Mouse (Mus musculus) ES-E14 (cell line): ENCODE measurements at regions not wholly inside any gene's neighbourhood (a gene's known extent, or its start where the extent isn't known, plus 50 kb on each side); places are given as distances from the start of the nearest gene placed in this dataset.

Source experiments
- DNase-seq: peaks from one replicate; pipeline ENCODE4 v3.0.0-alpha.2; 2013; ENCODE audit warnings: low read depth, low spot score
- H3K27ac ChIP-seq: 2 replicates; pipeline ENCODE4 v1.5.1; 2012; ENCODE audit warnings: low read depth, mild to moderate bottlenecking, low read length, moderate library complexity, mixed read lengths; ENCODE audit not compliant: poor library complexity, insufficient read depth, severe bottlenecking
- H3K36me3 ChIP-seq: 2 replicates; pipeline ENCODE4 v1.6.1; 2012; ENCODE audit warnings: mild to moderate bottlenecking, low read length, moderate library complexity, mixed read lengths; ENCODE audit not compliant: control insufficient read depth, poor library complexity, insufficient read depth, severe bottlenecking
- H3K4me1 ChIP-seq, 2 experiments: fragments of 150-350 bp in 1 of 2; sonication (generic) in 1 of 2; 2 replicates each; pipeline ENCODE4 v1.6.1; 2012; ENCODE audit warnings: low read length in 2 of 2, mild to moderate bottlenecking in 1 of 2, mixed read lengths in 1 of 2; ENCODE audit not compliant: control insufficient read depth in 2 of 2, insufficient read depth in 2 of 2, poor library complexity in 1 of 2
- H3K4me3 ChIP-seq, 2 experiments: fragments of 150-350 bp in 1 of 2; sonication (generic) in 1 of 2; 2 replicates each; pipeline ENCODE4 v1.5.1; 2012; ENCODE audit warnings: low read length in 2 of 2, low read depth in 1 of 2, mild to moderate bottlenecking in 1 of 2, mixed read lengths in 1 of 2; ENCODE audit not compliant: insufficient read depth in 1 of 2, poor library complexity in 1 of 2, severe bottlenecking in 1 of 2
- H3K9ac ChIP-seq: 2 replicates; pipeline ENCODE4 v1.6.1; 2012; ENCODE audit warnings: low read depth, mild to moderate bottlenecking, low read length, mixed read lengths; ENCODE audit not compliant: poor library complexity, insufficient read depth, severe bottlenecking
- H3K9me3 ChIP-seq: fragments of 150-350 bp; sonication (generic); 2 replicates; pipeline ENCODE4 v1.6.1; 2012; ENCODE audit warnings: low read depth, mild to moderate bottlenecking, low read length; ENCODE audit not compliant: control insufficient read depth, insufficient read depth
- CHD2 ChIP-seq: IDR thresholded peaks from 2 replicates; pipeline ENCODE4 v1.6.1; 2014; ENCODE audit warnings: mild to moderate bottlenecking, low read depth, low read length, inconsistent platforms
- HCFC1 ChIP-seq: IDR thresholded peaks from 2 replicates; pipeline ENCODE4 v1.6.1; 2012; ENCODE audit warnings: low read length, inconsistent platforms, borderline replicate concordance; ENCODE audit not compliant: insufficient read depth
- MAFK ChIP-seq: IDR thresholded peaks from 2 replicates; pipeline ENCODE4 v1.6.1; 2014; ENCODE audit warnings: mild to moderate bottlenecking, low read depth, low read length, inconsistent platforms; ENCODE audit not compliant: insufficient read depth
- ZC3H11A ChIP-seq: IDR thresholded peaks from 2 replicates; pipeline ENCODE4 v1.6.1; 2012; ENCODE audit warnings: low read depth, mild to moderate bottlenecking, inconsistent platforms, low read length, borderline replicate concordance
- ZNF384 ChIP-seq: IDR thresholded peaks from 2 replicates; pipeline ENCODE4 v1.6.1; 2012; ENCODE audit warnings: low read depth, low read length, inconsistent platforms
- in situ Hi-C, 2 experiments: fragments of 600-800 bp; cut with MboI; formaldehyde crosslinking; loops; one replicate each; pipeline ENCODE4 v1.15.1; 2025; ENCODE audit warnings: low sequenced_read_pairs in 2 of 2, inconsistent platforms in 1 of 2; ENCODE audit not compliant: unreplicated experiment in 2 of 2

- Histone ChIP-seq H3K4me3 (no peak overlapping the region), H3K9me3 (no peaks in the 10 kb centered on the region), H3K27ac (no peak overlapping the region), H3K36me3 (no peaks in the 10 kb centered on the region), H3K4me1 (no peaks in the 10 kb centered on the region), H3K9ac (no peak overlapping the region)
- in situ Hi-C loops = no loop called here
- TF ChIP-seq HCFC1 = no peak
- no peak for TF ChIP-seq ZC3H11A
- no peak for TF ChIP-seq CHD2
- TF ChIP-seq ZNF384 = no peak
- DNase-seq = no peak
Measured at GRCm38 (mm10) chr7:68983937-68984336, 234.9 kb upstream of the Arrdc4 start.

- Histone ChIP-seq H3K27ac (no peak overlapping the region), H3K4me1 (no peaks in the 10 kb centered on the region)
- no peak for TF ChIP-seq HCFC1
Measured at GRCm38 (mm10) chr7:68982914-68983502, 234.0 kb upstream of the Arrdc4 start.

GRCm38 (mm10) chr7:68978576-68978975, 229.5 kb upstream of the Arrdc4 start:
- Histone ChIP-seq H3K4me1 (no peaks in the 10 kb centered on the region), H3K9ac (no peak overlapping the region), H3K36me3 (no peaks in the 10 kb centered on the region), H3K4me3 (no peak overlapping the region), H3K27ac (no peak overlapping the region), H3K9me3 (no peaks in the 10 kb centered on the region)
- no peak for TF ChIP-seq HCFC1
- no peak for TF ChIP-seq MAFK
- TF ChIP-seq ZC3H11A = no peak
- TF ChIP-seq ZNF384 = no peak
- no peak for TF ChIP-seq CHD2
- DNase-seq = no peak
- in situ Hi-C loops = no loop called here

More at GRCm38 (mm10) chr7:68982914-68983502, 234.0 kb upstream of the Arrdc4 start:
- no peak for DNase-seq
- H3K4me3 ChIP-seq = no peak overlapping the region
- H3K36me3 ChIP-seq = no peaks in the 10 kb centered on the region
- in situ Hi-C loops = no loop called here
- no peaks in the 10 kb centered on the region for H3K9me3 ChIP-seq
- H3K9ac ChIP-seq = no peak overlapping the region

GRCm38 (mm10) chr7:68976813-68977752, 228.0 kb upstream of the Arrdc4 start:
- TF ChIP-seq ZC3H11A = 0 out of 2 replicates have a peak, but pooled peaks have one; percentile 13
- TF ChIP-seq MAFK = no peak
- no peak overlapping the region for H3K9ac ChIP-seq
- no peak overlapping the region for H3K4me3 ChIP-seq
- H3K9me3 ChIP-seq = no peaks in the 10 kb centered on the region
- no peaks in the 10 kb centered on the region for H3K36me3 ChIP-seq
- no peaks in the 10 kb centered on the region for H3K4me1 ChIP-seq
- no peak overlapping the region for H3K27ac ChIP-seq
- in situ Hi-C loops = no loop called here
- no peak for DNase-seq

GRCm38 (mm10) chr7:68975956-68976355, 226.9 kb upstream of the Arrdc4 start:
- in situ Hi-C loops = no loop called here
- TF ChIP-seq ZC3H11A (no peak), MAFK (no peak), ZNF384 (no peak), CHD2 (no peak), HCFC1 (no peak)
- H3K4me3 ChIP-seq = no peak overlapping the region
- no peaks in the 10 kb centered on the region for H3K9me3 ChIP-seq
- no peaks in the 10 kb centered on the region for H3K4me1 ChIP-seq
- no peak for DNase-seq
- H3K27ac ChIP-seq = no peak overlapping the region
- no peak overlapping the region for H3K9ac ChIP-seq
- no peaks in the 10 kb centered on the region for H3K36me3 ChIP-seq
